Mouse (Mus musculus) liver, embryonic 16.5 days (tissue): ENCODE data around the gene Lrrc7. TPM values are rescaled to one million over a fixed set of nuclear protein-coding genes. Genes with fewer than 3 reads are reported as not detected.

Source experiments
- ATAC-seq: fragments of 200-750 bp; cut with Nextera tagmentation; 2 replicates; pipeline ENCODE4 v1.8.0; 2017; ENCODE audit warnings: low read depth, mild to moderate bottlenecking, moderate number of reproducible peaks, moderate library complexity
- H3K27ac ChIP-seq: fragments of 300-500 bp; sonication (generic); 2 replicates; pipeline ENCODE4 v1.5.1; 2014; ENCODE audit warnings: mild to moderate bottlenecking, low read length
- H3K27me3 ChIP-seq: fragments of 300-500 bp; sonication (generic); 2 replicates; pipeline ENCODE4 v1.6.1; 2014; ENCODE audit warnings: low read depth, low read length, mixed read lengths; ENCODE audit not compliant: control insufficient read depth, insufficient read depth
- H3K36me3 ChIP-seq: fragments of 300-500 bp; sonication (generic); 2 replicates; pipeline ENCODE4 v1.6.1; 2014; ENCODE audit warnings: mild to moderate bottlenecking; ENCODE audit not compliant: control insufficient read depth, insufficient read depth
- H3K4me1 ChIP-seq: fragments of 300-500 bp; sonication (generic); 2 replicates; pipeline ENCODE4 v1.6.1; 2014; ENCODE audit warnings: low read depth, low read length, mixed read lengths; ENCODE audit not compliant: control insufficient read depth
- H3K4me2 ChIP-seq: fragments of 300-500 bp; sonication (generic); 2 replicates; pipeline ENCODE4 v1.6.1; 2014; ENCODE audit warnings: low read depth, low read length, mixed read lengths
- H3K4me3 ChIP-seq: fragments of 300-500 bp; sonication (generic); 2 replicates; pipeline ENCODE4 v1.5.1; 2014; ENCODE audit warnings: low read depth, mild to moderate bottlenecking, low read length
- H3K9ac ChIP-seq: fragments of 300-500 bp; sonication (generic); 2 replicates; pipeline ENCODE4 v1.6.1; 2014; ENCODE audit warnings: low read depth, low read length
- H3K9me3 ChIP-seq: fragments of 300-500 bp; sonication (generic); replicated peaks from 2 replicates; pipeline ENCODE4 v1.6.1; 2016; ENCODE audit warnings: low read length; ENCODE audit not compliant: control insufficient read depth
- WGBS: fragments of 180-500 bp; shearing (Covaris S2); extraction: QIAGEN DNeasy Blood & Tissue Kit; methylation state at CpG from one replicate; pipeline ENCODE4 v1.1.7; 2014; ENCODE audit not compliant: insufficient replicate concordance; 5-methylcytosine and 5-hydroxymethylcytosine counted together
- polyA plus RNA-seq: library from polyadenylated mRNA; unstranded; fragments of >200 nt; fragmentation: Nextera tagmentation; extraction: Ambion mirVana; gene quantifications from 2 replicates; pipeline ENCODE4 v1.2.1, GENCODE M21; 2015

Lrrc7 gene
- polyA plus RNA-seq, 1 experiment from 2014 or later = 0.01 TPM

DNA sequence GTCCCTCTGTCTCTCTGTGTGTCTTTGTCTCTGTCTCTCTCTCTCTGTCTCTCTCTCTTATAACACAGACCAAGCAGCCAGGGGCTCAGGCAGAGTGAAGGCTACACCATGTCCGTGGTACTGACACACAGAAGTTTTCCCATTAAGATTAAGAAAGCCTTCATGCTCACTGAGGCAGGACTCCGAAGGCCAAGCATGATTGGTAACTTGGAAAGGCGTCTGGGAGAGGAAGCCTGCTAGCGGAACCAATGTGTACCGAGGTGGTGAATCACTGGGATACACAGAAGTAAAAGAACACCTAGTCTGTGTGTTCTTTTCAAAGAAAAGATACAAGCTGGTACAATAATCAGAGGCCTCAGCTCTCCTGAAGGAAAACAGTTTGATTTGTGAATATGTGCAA, 484.2 kb downstream of the Lrrc7 start:
- Histone ChIP-seq H3K9ac (no peak overlapping the region), H3K27me3 (no peaks in the 10 kb centered on the region), H3K9me3 (no peaks in the 10 kb centered on the region), H3K4me1 (no peaks in the 10 kb centered on the region), H3K4me3 (no peak overlapping the region), H3K4me2 (no peak overlapping the region), H3K36me3 (no peaks in the 10 kb centered on the region), H3K27ac (no peak overlapping the region)
- 62% methylated on average over 5 of the region's 5 CpGs for whole genome bisulfite sequencing
- ATAC-seq = no peak

- Histone ChIP-seq H3K4me1 (no peaks in the 10 kb centered on the region), H3K27me3 (no peaks in the 10 kb centered on the region), H3K9me3 (no peaks in the 10 kb centered on the region), H3K4me2 (no peak overlapping the region), H3K4me3 (no peak overlapping the region), H3K27ac (no peak overlapping the region), H3K9ac (no peak overlapping the region), H3K36me3 (no peaks in the 10 kb centered on the region)
- no peak for ATAC-seq
- 6% methylated on average over 1 of the region's 1 CpGs for WGBS
Measured at GRCm38 (mm10) chr3:158077380-158077772, 484.6 kb downstream of the Lrrc7 start.

DNA sequence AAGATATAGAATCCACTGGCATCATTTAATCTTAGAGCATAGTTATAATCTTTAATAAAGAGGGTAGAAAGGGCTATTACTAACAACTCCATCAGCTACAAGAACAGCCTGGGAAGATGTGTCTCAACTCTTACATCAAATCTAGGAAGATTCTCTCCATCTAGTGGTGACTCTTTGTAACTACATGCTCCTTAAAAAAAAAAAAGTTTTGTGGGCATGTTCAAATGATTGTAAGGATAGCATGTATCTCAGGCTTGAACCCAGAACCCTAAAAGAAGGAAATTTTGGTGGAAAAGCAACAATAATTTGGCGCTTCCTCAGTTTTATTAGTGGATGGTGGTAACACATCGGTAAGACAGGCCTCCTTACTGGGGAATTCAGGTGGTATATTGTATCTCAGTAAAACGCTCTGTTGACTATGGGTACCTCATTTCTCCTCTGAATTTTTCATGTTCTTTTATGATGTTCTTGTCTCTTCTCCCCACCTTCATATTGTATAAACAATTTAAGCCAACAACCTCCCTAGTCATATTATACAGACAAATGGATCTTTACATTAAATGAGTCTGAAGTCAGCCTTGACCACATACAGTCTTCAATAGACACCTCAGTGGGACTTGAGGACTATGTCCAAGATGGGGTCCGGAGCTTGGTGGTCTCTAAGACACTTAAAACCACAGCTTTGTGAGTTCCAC, 485.2 kb downstream of the Lrrc7 start:
- H3K4me2 ChIP-seq = no peak overlapping the region
- H3K27me3 ChIP-seq = no peaks in the 10 kb centered on the region
- no peak for ATAC-seq
- H3K4me1 ChIP-seq = no peaks in the 10 kb centered on the region
- no peaks in the 10 kb centered on the region for H3K36me3 ChIP-seq
- no peak overlapping the region for H3K4me3 ChIP-seq
- no peak overlapping the region for H3K9ac ChIP-seq
- H3K9me3 ChIP-seq = no peaks in the 10 kb centered on the region
- H3K27ac ChIP-seq = no peak overlapping the region
- 33% methylated on average over 4 of the region's 4 CpGs for WGBS

- no peak overlapping the region for H3K4me2 ChIP-seq
- no peaks in the 10 kb centered on the region for H3K27me3 ChIP-seq
- ATAC-seq = no peak
- 76% methylated on average over 2 of the region's 2 CpGs for WGBS
- H3K9ac ChIP-seq = no peak overlapping the region
- no peaks in the 10 kb centered on the region for H3K36me3 ChIP-seq
- H3K9me3 ChIP-seq = no peaks in the 10 kb centered on the region
- no peaks in the 10 kb centered on the region for H3K4me1 ChIP-seq
- H3K4me3 ChIP-seq = no peak overlapping the region
- H3K27ac ChIP-seq = no peak overlapping the region
Measured at GRCm38 (mm10) chr3:158075004-158075403, 487.0 kb downstream of the Lrrc7 start.

- WGBS = 66% methylated on average over 9 of the region's 9 CpGs
- Histone ChIP-seq H3K9me3 (no peaks in the 10 kb centered on the region), H3K4me1 (no peaks in the 10 kb centered on the region), H3K9ac (no peak overlapping the region), H3K4me3 (no peak overlapping the region), H3K27me3 (no peaks in the 10 kb centered on the region), H3K27ac (no peak overlapping the region), H3K36me3 (no peaks in the 10 kb centered on the region; the same call in 1 of the 2 replicates), H3K4me2 (no peak overlapping the region)
- peak; percentile 41; the same call in 1 of the 2 replicates for ATAC-seq
Measured at GRCm38 (mm10) chr3:158068613-158069263, 493.3 kb downstream of the Lrrc7 start.

DNA sequence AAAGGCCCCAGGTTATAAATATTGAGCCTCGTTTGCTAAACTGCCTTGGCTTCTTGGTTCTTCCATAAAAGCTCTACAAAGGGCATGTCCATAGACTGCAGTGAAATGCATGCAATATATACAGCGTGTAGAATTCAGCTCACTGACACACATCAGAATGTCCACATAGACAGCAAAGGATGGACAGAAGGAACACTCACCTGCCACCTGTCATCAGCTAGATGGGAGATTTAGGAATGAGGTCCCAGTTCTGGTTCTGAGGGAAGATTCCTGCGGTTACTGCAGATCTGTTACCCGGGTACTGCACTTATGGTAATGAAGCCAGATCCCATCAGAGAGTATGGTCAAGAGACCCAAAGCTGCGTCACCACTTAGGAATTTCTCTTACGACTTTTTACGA, 494.1 kb downstream of the Lrrc7 start:
- no peak overlapping the region for H3K27ac ChIP-seq
- no peaks in the 10 kb centered on the region for H3K4me1 ChIP-seq
- no peaks in the 10 kb centered on the region for H3K27me3 ChIP-seq
- no peak overlapping the region for H3K4me3 ChIP-seq
- no peak overlapping the region for H3K4me2 ChIP-seq
- H3K36me3 ChIP-seq = no peaks in the 10 kb centered on the region; the same call in 1 of the 2 replicates
- no peak overlapping the region for H3K9ac ChIP-seq
- ATAC-seq = no peak
- WGBS = 76% methylated on average over 7 of the region's 7 CpGs
- H3K9me3 ChIP-seq = no peaks in the 10 kb centered on the region

- WGBS = 85% methylated on average over 2 of the region's 2 CpGs
- Histone ChIP-seq H3K9ac (no peak overlapping the region), H3K36me3 (no peaks in the 10 kb centered on the region; the same call in 1 of the 2 replicates), H3K27me3 (no peaks in the 10 kb centered on the region), H3K4me1 (no peaks in the 10 kb centered on the region), H3K4me2 (no peak overlapping the region), H3K27ac (no peak overlapping the region), H3K4me3 (no peak overlapping the region), H3K9me3 (no peaks in the 10 kb centered on the region)
- ATAC-seq = no peak
Measured at GRCm38 (mm10) chr3:158065256-158065655, 496.8 kb downstream of the Lrrc7 start.

- Histone ChIP-seq H3K27ac (peak overlapping the region; percentile 8), H3K9ac (no peak overlapping the region), H3K36me3 (peaks cover 13% of the 10 kb centered on the region), H3K4me1 (no peaks in the 10 kb centered on the region), H3K4me2 (no peak overlapping the region), H3K27me3 (no peaks in the 10 kb centered on the region), H3K4me3 (no peak overlapping the region), H3K9me3 (no peaks in the 10 kb centered on the region)
- ATAC-seq = peak; percentile 84
- 72% methylated on average over 5 of the region's 5 CpGs for WGBS
Measured at GRCm38 (mm10) chr3:158061811-158062523, 500.1 kb downstream of the Lrrc7 start.
